Mouse (Mus musculus) ES-E14 (cell line): Measurements from ENCODE around the gene Tpd52l2.

Source experiments
- CHD2 ChIP-seq: IDR thresholded peaks from 2 replicates; pipeline ENCODE4 v1.6.1; 2014; ENCODE audit warnings: mild to moderate bottlenecking, low read depth, low read length, inconsistent platforms
- HCFC1 ChIP-seq: IDR thresholded peaks from 2 replicates; pipeline ENCODE4 v1.6.1; 2012; ENCODE audit warnings: low read length, inconsistent platforms, borderline replicate concordance; ENCODE audit not compliant: insufficient read depth

DNA sequence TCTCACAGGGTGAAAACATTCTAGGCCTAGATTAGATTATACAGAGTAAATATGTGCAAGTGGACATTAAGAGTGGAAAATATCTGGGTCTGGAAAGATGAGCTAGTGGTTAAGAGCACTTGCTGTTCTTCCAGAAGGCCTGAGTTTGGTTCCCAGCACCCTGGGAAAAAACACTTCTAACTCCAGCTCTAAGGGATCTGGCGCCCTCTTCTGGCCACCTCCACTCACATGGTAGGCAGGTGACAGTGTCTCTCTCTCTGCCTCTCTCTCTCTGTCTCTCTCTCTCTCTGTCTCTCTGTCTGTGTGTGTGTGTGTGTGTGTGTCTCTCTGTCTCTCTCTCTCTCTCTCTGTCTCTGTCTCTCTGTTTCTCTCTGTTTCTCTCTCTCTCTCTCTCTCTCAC, 43.7 kb upstream of the Tpd52l2 start:
- no peak for TF ChIP-seq CHD2
- no peak for TF ChIP-seq HCFC1
